Mouse (Mus musculus) hindbrain, embryonic 10.5 days (tissue): ENCODE measurements around the gene Efna2. TPM values are rescaled to one million over a fixed set of nuclear protein-coding genes. Genes with fewer than 3 reads are reported as not detected.

Source experiments
- DNase-seq: peaks from one replicate; pipeline ENCODE4 v3.0.0-alpha.2; 2017; ENCODE audit warnings: low spot score
- H3K27ac ChIP-seq: fragments of 300-500 bp; sonication (generic); 2 replicates; pipeline ENCODE4 v1.5.1; 2016; ENCODE audit warnings: mild to moderate bottlenecking, moderate library complexity
- H3K27me3 ChIP-seq: fragments of 300-500 bp; sonication (generic); 2 replicates; pipeline ENCODE4 v1.6.1; 2016; ENCODE audit warnings: mild to moderate bottlenecking; ENCODE audit not compliant: poor library complexity, insufficient read depth, severe bottlenecking
- H3K36me3 ChIP-seq: fragments of 300-500 bp; sonication (generic); 2 replicates; pipeline ENCODE4 v1.6.1; 2016; ENCODE audit warnings: mild to moderate bottlenecking, moderate library complexity
- H3K4me1 ChIP-seq: fragments of 300-500 bp; sonication (generic); replicated peaks from 2 replicates; pipeline ENCODE4 v1.6.1; 2016; ENCODE audit warnings: mild to moderate bottlenecking
- H3K4me3 ChIP-seq: fragments of 300-500 bp; sonication (generic); 2 replicates; pipeline ENCODE4 v1.5.1; 2016; ENCODE audit warnings: mild to moderate bottlenecking, moderate library complexity
- H3K9me3 ChIP-seq: fragments of 300-500 bp; sonication (generic); 2 replicates; pipeline ENCODE4 v1.6.1; 2016; ENCODE audit warnings: mild to moderate bottlenecking, moderate library complexity
- WGBS: fragments of 180-500 bp; shearing (Covaris S2); methylation state at CpG from one replicate; pipeline ENCODE4 v1.1.7; 2016; 5-methylcytosine and 5-hydroxymethylcytosine counted together
- polyA plus RNA-seq: library from polyadenylated mRNA; unstranded; fragments of >200 nt; fragmentation: Nextera tagmentation; extraction: Ambion mirVana; gene quantifications from 2 replicates; pipeline ENCODE4 v1.2.1, GENCODE M21; 2016

Gene Efna2
- polyA plus RNA-seq, 1 experiment from 2014 or later, result 41.3 TPM

GRCm38 (mm10) chr10:80180823-80181222, 1.5 kb downstream of the Efna2 start:
- Histone ChIP-seq H3K4me3 (peak overlapping the region; percentile 70), H3K27me3 (peaks cover 19% of the 10 kb centered on the region), H3K36me3 (peaks cover 38% of the 10 kb centered on the region), H3K27ac (peak overlapping the region; percentile 91), H3K4me1 (peaks cover 75% of the 10 kb centered on the region), H3K9me3 (no peaks in the 10 kb centered on the region)
- WGBS, result 53% methylated on average over 5 of the region's 5 CpGs
- DNase-seq, result peak; percentile 39

DNA sequence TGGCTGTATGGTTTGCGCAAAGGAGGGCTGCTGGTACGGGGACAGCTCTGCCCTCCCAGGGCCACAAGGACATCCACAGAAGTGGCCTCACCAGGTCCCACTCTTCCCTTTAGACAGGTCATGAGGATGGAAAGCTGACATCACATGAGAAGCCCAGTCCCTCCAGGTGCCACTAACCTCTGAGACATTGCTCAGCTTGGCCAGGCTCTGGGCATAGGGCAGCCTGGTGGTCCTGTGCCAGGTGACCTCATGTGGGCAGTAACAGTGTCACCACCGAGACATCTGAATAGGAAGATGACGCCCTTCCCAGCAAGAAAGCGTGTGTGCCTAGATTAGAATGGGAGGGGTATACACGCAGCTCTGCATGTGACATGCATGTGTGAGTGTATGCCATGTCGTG, 3.3 kb downstream of the Efna2 start:
- peaks cover 50% of the 10 kb centered on the region for H3K36me3 ChIP-seq
- H3K27me3 ChIP-seq, result peaks cover 37% of the 10 kb centered on the region
- H3K27ac ChIP-seq, result peak overlapping the region; percentile 91; the same call in 1 of the 2 replicates
- 96% methylated on average over 7 of the region's 7 CpGs for WGBS
- H3K9me3 ChIP-seq, result no peaks in the 10 kb centered on the region
- H3K4me1 ChIP-seq, result peaks cover 66% of the 10 kb centered on the region
- peak overlapping the region; percentile 70 for H3K4me3 ChIP-seq
- DNase-seq, result no peak

DNA sequence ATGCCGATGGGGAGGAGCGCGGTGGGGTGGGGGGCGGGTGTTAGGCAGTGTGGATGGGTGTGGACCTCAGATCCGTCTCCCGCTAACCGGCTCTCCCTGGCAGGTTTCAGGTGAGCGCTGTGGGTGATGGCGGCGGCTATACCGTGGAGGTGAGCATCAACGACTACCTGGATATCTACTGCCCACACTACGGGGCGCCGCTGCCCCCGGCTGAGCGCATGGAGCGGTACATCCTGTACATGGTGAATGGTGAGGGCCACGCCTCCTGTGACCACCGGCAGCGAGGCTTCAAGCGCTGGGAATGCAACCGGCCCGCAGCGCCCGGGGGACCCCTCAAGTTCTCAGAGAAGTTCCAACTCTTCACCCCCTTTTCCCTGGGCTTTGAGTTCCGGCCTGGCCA, 7.4 kb downstream of the Efna2 start:
- peaks cover 67% of the 10 kb centered on the region for H3K36me3 ChIP-seq
- DNase-seq, result no peak
- H3K4me1 ChIP-seq, result peaks cover 64% of the 10 kb centered on the region
- no peak overlapping the region; the same call in 1 of the 2 replicates for H3K4me3 ChIP-seq
- H3K27ac ChIP-seq, result no peak overlapping the region
- no peaks in the 10 kb centered on the region for H3K9me3 ChIP-seq
- WGBS, result 32% methylated on average over 27 of the region's 27 CpGs
- H3K27me3 ChIP-seq, result peaks cover 77% of the 10 kb centered on the region

GRCm38 (mm10) chr10:80187739-80188138, 8.5 kb downstream of the Efna2 start:
- no peaks in the 10 kb centered on the region for H3K9me3 ChIP-seq
- no peak overlapping the region for H3K27ac ChIP-seq
- peaks cover 56% of the 10 kb centered on the region for H3K36me3 ChIP-seq
- DNase-seq, result no peak
- 90% methylated on average over 10 of the region's 10 CpGs for WGBS
- no peak overlapping the region for H3K4me3 ChIP-seq
- peaks cover 64% of the 10 kb centered on the region for H3K4me1 ChIP-seq
- H3K27me3 ChIP-seq, result peaks cover 87% of the 10 kb centered on the region

GRCm38 (mm10) chr10:80188453-80189024, 9.3 kb downstream of the Efna2 start:
- Histone ChIP-seq H3K9me3 (no peaks in the 10 kb centered on the region), H3K4me1 (peaks cover 68% of the 10 kb centered on the region), H3K4me3 (no peak overlapping the region), H3K27ac (no peak overlapping the region), H3K27me3 (peaks cover 95% of the 10 kb centered on the region), H3K36me3 (peaks cover 48% of the 10 kb centered on the region)
- DNase-seq, result no peak
- WGBS, result 59% methylated on average over 15 of the region's 15 CpGs

GRCm38 (mm10) chr10:80189999-80190398, 10.7 kb downstream of the Efna2 start:
- Histone ChIP-seq H3K36me3 (peaks cover 36% of the 10 kb centered on the region), H3K4me3 (peak overlapping the region; percentile 57), H3K9me3 (no peaks in the 10 kb centered on the region), H3K4me1 (peaks cover 76% of the 10 kb centered on the region), H3K27ac (peak overlapping the region; percentile 93), H3K27me3 (peaks cover 89% of the 10 kb centered on the region)
- WGBS, result 2% methylated on average over 21 of the region's 21 CpGs
- DNase-seq, result peak; percentile 58

DNA sequence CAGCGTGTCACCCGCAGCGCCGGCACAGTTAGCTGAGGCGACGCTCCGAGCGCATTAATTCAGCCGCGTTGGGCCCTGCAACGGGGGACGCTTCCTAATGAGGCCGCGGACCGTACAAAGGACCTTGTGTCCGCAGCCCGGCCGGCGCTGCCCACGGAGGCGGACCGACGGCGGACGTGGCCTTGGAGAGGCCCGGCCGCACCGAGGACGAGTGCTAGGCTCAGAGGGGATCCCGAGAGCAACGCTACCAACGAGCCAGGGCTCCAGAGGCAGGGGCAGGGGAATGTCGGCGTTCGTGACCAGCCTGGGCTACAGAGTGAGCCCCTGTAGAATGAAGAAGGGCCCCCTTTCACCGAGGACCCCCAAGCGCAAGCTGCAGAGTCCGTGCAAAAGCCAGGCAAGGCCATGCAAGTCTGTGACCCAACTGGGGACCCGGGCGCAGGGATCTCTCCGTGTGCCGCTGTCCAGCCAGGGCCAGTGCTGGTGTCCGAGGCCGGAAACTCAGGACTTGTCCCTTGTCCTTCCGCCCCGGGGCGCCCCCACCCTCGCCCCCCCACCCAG, 11.3 kb downstream of the Efna2 start:
- H3K9me3 ChIP-seq, result no peaks in the 10 kb centered on the region
- H3K36me3 ChIP-seq, result peaks cover 35% of the 10 kb centered on the region
- WGBS, result under 1% methylated on average over 48 of the region's 48 CpGs
- peak overlapping the region; percentile 57 for H3K4me3 ChIP-seq
- H3K4me1 ChIP-seq, result peaks cover 72% of the 10 kb centered on the region
- peaks cover 83% of the 10 kb centered on the region for H3K27me3 ChIP-seq
- DNase-seq, result peak; percentile 80
- H3K27ac ChIP-seq, result peak overlapping the region; percentile 93

- no peaks in the 10 kb centered on the region for H3K9me3 ChIP-seq
- H3K36me3 ChIP-seq, result peaks cover 4% of the 10 kb centered on the region
- peak overlapping the region; percentile 18; the same call in 1 of the 2 replicates for H3K4me3 ChIP-seq
- H3K4me1 ChIP-seq, result peaks cover 71% of the 10 kb centered on the region
- H3K27me3 ChIP-seq, result peaks cover 49% of the 10 kb centered on the region
- WGBS, result 64% methylated on average over 6 of the region's 6 CpGs
- peak overlapping the region; percentile 79 for H3K27ac ChIP-seq
- DNase-seq, result no peak
These were observed 14.7 kb downstream of the Efna2 start for GRCm38 (mm10) chr10:80193976-80194375.

GRCm38 (mm10) chr10:80194441-80194840, 15.2 kb downstream of the Efna2 start:
- Histone ChIP-seq H3K36me3 (no peaks in the 10 kb centered on the region; the same call in 1 of the 2 replicates), H3K27ac (peak overlapping the region; percentile 79), H3K27me3 (peaks cover 45% of the 10 kb centered on the region), H3K4me1 (peaks cover 69% of the 10 kb centered on the region), H3K9me3 (no peaks in the 10 kb centered on the region), H3K4me3 (no peak overlapping the region)
- WGBS, result 47% methylated on average over 8 of the region's 8 CpGs
- no peak for DNase-seq

- Histone ChIP-seq H3K36me3 (no peaks in the 10 kb centered on the region), H3K4me3 (no peak overlapping the region), H3K27ac (peak overlapping the region; percentile 82; the same call in 1 of the 2 replicates), H3K9me3 (no peaks in the 10 kb centered on the region), H3K27me3 (peaks cover 28% of the 10 kb centered on the region), H3K4me1 (peaks cover 66% of the 10 kb centered on the region)
- no peak for DNase-seq
- 79% methylated on average over 1 of the region's 1 CpGs for WGBS
These were observed 16.9 kb downstream of the Efna2 start for GRCm38 (mm10) chr10:80196167-80196566.

- H3K9me3 ChIP-seq, result no peaks in the 10 kb centered on the region
- H3K4me1 ChIP-seq, result peaks cover 59% of the 10 kb centered on the region
- H3K4me3 ChIP-seq, result peak overlapping the region; percentile 12; the same call in 1 of the 2 replicates
- WGBS, result 43% methylated on average over 33 of the region's 33 CpGs
- peak; percentile 26 for DNase-seq
- H3K36me3 ChIP-seq, result no peaks in the 10 kb centered on the region
- peak overlapping the region; percentile 82 for H3K27ac ChIP-seq
- H3K27me3 ChIP-seq, result peaks cover 20% of the 10 kb centered on the region
These were observed 17.7 kb downstream of the Efna2 start for GRCm38 (mm10) chr10:80196778-80197581.

DNA sequence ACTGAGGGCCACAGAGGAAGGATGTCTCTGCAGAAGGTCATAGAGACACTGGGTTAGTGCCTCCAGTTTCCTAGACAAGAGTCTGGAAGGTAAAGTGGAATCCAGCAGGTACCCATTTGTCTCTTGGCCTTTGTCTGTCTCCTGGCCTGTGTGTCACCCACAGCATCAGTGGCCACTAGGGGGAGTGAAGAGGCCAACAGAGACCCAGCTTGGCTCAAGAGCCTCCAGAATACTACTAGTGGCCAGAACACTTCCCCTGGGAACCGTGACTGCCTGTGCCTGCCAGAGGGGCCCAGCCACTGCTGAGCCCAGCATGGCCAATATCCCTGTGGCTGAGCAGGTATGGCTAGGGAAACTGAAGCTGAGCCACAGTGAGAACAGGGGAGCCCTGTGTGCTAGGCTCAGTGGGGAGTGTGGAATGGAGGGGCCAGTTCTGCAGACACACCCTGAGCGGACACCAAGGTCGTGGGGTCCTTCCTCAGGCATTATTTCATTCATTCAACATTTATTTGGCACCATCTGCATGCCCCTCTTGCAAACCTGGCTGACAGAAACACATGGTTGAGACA, 20.2 kb downstream of the Efna2 start:
- peak; percentile 87 for DNase-seq
- H3K36me3 ChIP-seq, result no peaks in the 10 kb centered on the region
- 0 out of 2 replicates have a peak, but pooled peaks cover 2% of the 10 kb centered on the region for H3K27me3 ChIP-seq
- WGBS, result 59% methylated on average over 3 of the region's 3 CpGs
- peaks cover 48% of the 10 kb centered on the region for H3K4me1 ChIP-seq
- H3K4me3 ChIP-seq, result peak overlapping the region; percentile 21; the same call in 1 of the 2 replicates
- H3K27ac ChIP-seq, result peak overlapping the region; percentile 79
- no peaks in the 10 kb centered on the region for H3K9me3 ChIP-seq
